Mouse (Mus musculus) kidney, postnatal 10 days (tissue): ENCODE data around the gene Adss.

Source experiments
- DNase-seq: peaks from one replicate; pipeline ENCODE4 v3.0.0; 2021; ENCODE audit warnings: mixed read lengths

The Adss gene

DNA sequence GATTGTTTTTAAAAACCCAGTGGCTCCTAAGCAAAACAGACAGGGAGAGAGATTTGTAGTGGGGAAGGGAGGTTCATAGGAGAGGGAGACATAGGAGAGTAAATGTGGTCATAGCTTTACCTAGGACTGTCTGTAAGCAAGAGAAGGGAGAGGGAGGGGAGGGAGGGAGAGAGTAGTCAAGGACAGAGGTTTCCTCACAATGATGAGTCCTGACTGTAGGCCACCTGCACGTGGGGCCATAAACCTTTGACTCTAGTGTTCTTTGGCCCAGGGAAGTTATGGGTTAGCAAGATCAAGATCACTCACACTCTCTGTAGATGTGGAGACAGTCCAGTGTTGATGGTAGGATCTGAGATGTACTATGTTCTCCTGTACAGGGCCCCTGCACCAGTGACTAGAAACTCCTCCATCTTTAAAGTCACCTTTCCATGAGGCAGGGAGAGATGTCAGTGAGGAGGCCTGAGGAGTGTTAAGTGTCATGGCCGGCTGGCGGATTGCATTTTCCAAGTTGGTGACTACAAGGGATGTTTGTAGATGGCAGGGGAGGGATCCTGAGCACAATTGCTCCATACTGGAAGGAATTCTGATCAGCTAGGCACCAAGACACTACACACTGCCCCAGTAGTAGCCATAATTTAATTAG, 68.3 kb downstream of the Adss start:
- DNase-seq, result no peak

DNA sequence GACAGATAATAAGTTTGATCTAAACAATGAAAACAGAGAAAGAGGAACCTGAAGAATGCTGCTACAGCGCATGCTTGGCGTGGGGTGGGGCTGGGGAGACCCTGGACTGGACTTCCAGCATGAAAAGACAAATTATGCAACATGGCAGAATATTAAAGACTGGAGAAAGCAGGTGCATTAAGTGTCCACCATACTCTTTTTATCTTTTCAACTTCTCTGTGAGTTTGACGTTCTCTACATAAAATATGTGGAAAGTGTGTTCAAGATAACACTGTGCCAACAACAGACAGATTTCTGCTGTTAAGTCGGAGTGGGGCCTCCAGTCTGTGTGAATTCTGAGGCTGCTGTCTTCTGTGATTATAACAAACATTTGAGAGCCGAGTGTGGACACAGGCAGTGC, 69.4 kb downstream of the Adss start:
- DNase-seq, result no peak

DNA sequence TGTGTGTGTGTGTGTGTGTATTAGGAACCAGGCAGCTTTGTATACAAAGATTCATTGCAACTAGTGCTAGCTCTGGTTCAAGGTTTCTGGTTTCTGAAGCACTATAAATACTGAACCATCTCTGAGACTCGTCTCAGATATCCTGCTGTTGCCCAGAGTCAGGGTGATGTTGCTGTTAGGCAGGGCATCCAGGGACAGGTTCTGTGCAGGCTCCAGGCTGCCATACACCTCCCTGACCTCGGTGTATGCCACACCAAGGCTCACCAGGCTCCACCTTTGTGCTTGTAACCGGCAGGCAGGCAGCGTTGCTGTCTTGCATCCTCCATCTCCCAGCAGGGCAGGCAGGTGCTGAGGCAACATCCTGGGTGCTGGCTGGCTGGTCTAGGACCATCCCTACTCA, 72.5 kb downstream of the Adss start:
- no peak for DNase-seq

DNA sequence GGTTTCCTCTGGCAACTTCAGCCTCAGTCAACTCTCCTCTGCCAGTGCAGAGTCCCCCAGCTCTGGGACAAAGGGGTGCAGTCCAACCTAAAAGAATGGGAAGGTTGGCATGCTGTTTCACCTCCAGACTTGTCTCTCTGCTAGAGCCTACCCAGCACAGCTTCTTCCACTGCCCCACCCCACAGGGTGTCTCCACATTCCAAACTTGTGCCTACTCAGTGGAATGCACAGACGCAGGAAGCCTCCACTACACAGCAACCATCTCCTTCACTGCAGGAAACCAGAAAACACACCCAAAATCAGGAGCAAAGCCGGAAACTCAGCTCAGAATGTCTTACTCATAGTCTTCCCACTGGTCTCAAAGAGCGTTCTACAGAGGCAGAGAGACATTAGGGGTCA, 77.3 kb downstream of the Adss start:
- no peak for DNase-seq

DNA sequence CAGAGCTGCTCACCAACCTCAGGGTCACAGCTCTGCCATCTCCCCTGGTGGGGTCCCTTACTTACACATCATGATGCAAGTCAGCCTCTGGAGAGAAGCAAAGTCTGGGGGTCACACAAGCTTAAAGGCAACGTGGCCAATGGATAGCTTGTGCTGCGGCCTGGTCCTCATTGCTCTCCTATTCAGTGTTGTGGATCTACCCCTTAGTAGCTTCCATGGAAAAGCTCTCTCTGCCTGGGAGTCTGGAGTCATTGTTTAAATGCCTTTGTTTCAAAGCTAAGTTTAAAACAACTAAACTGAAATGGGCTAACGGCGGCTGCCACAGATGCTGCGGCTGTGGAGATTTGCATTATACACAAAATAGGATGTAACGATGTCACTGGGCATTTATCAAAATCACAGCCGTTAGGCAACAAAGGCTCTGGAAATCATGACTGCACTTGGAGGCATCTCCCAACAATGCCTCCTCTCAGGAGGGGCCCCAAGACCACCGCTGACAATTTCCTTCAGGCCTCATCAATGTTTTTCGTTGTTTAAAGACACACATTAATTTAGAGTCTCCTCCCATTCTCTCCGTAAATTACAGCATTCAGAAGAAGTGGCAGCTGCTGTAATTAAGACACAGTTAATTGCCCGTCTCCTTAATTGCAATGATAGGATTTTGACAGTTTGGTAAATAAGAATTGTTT, 77.8 kb downstream of the Adss start:
- no peak for DNase-seq

DNA sequence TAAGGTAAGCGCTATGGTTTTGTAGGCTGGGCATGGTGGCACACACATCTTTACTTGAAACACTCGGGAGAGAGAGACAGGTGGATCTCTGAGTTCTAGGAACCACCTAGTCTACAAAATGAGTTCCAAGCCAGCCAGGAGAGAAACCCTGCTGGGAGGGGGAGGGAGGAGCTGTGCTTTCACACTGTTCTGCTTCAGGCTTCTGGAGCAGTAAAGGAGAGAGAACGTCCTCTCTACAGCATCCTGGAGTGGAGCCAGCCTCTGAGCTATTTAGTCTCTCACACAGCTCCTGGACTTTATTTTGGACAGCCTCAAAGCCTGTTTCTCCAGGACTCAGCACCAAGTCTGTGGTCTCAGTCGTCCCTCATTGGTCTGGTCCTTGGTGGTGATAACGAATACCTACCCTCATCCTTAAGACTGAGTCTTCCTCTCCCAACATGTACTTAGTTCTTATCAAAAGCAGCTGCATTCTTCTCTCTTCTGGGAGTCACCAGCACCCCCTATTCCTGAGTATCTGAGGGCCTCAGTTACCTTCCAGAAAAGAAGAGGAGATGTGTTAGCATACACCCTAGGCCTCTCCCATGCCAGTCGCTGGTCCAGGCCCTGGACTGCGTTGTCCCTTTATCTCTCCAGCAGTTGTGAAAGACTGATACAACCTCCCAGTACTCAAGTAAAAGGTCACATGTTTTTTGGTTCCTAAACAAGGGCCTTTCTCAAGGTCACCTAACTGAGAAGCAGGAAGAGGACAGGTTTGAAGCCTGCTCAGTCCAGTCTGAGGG, 79.1 kb downstream of the Adss start:
- no peak for DNase-seq

DNA sequence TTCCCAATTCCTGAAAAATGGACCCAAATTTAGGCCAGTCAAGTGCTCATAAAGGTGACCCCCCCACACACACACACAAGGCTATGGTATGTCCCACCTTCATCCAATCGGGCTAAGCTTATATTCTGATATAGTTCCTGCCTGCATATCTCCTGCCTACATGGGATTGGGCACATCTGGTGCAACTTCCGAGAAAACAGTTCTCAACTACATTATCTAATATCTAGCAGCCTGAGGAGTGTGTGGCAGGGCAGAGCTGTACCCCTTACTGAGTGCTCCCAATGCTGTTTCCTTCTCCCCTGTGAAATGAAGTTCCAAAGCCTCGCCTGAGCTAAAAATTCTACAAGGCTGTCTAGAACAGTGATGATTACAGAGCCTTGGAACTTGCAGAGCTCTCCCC, 79.9 kb downstream of the Adss start:
- DNase-seq, result no peak

DNA sequence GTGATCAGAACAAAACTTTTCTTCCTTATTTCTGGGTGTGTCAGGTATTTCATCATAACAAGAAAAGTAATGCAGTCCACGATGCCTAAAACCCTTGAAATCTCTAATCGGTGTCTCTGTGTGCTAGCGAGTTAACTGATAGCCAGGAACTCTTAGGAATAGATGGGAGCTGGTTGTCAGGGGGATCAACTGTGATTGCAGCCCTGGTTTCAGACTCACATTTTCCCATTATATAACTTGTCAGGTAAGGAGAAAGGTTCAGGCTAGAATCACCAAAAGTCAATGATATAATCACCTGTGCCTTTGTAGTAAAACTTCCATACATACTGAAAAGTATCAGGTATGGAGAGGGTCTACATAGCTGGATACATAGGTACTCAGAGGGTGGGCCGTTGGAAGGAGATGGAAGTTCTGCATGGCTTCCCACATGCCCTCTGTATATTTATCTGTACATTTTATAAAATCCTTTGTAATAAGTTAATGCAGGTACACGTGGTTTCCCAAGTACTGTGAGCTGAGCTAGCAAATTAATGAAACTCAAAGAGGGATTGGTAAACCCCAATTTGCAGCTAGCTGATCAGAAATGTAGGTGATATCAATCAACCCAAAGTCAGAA, 81.8 kb downstream of the Adss start:
- no peak for DNase-seq

DNA sequence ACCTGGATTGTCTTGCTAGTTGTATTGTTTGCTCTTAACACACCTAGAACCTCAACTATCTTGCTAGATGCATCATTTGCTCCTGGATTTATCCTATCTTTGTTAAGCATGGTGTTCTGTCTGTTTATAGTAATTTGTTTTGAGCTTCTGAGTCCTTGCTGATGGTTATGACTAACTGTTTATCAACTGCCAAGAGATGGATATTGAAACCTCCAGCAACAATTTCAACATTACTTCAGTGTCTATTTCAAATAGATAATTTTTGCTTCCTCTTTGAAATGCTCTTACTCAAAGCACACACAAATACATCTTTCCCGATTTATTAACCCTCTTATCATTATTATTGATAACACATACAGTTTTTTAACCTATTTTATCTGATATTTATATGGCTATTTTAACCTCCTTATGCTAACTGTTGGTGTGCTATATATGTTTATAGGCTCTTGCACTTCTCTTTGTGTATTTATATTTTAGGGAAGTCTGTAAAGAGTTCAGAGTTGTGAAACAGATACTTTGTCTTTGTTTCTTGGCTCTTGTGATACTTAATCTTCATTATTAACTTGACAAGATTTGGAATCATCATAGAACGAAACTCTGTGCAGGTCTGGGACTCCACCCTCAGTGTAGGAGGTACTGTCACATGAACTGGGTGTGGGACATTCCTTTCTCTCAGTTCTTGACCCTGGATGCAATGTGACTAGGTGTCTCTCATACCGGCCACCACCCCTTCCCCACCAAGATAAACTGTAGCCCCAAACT, 82.5 kb downstream of the Adss start:
- no peak for DNase-seq
